Mouse (Mus musculus): ENCODE measurements around the gene Kank2.

Kank2 gene

DNA sequence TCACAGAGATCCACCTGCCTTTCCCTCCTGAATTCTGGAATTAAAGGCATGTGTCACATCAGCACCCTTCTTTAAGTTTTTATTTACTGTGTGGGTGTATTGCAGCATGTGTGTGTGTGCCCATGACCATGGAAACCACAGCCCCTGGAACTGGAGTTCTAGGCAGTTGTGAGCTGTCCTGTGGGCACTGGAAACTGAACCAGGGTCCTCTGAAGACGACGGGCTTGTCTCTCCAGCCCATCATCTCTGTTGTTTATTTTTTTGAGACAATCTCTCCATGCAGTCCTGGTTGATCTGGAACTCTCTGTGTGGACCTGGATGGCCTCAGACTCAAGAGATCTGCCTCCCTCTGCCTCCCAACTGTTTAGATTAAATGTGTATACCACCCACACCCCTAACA is 81.5 kb downstream of the Kank2 start:
- DNase-seq (ENCODE audit: low spot score in 2 of 2), result no peak

Data from heart, adult 9 months (tissue).